Mouse (Mus musculus) spleen, embryonic (tissue): ENCODE measurements around the gene Vti1a.

Experiments
- CTCF ChIA-PET: fragments of 350-600 bp; sonication (Branson Sonifier 250); formaldehyde crosslinking; loops from one replicate; lab custom pipeline; 2022; lab: Charles Lee

Gene Vti1a

DNA sequence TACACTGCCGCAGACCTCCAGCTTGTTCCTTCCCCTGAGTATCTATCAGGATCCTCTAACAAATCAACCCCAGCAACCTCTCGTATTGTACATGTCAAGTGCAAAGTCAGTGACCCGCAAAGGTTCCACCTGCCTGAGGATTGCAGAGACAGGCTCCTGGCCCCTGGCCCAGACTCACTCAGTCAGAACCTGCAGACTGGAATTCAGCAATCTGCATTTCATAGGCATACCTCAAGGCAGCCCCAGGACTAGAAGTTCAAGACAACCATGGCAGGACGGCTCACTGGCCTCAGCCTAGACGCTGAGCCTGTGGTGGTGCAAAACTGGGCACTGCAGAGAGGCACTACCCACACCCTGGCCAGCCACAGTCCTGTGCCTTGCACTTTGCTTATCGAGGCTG is 264.6 kb downstream of the Vti1a start:
- CTCF ChIA-PET, result no interaction called here

DNA sequence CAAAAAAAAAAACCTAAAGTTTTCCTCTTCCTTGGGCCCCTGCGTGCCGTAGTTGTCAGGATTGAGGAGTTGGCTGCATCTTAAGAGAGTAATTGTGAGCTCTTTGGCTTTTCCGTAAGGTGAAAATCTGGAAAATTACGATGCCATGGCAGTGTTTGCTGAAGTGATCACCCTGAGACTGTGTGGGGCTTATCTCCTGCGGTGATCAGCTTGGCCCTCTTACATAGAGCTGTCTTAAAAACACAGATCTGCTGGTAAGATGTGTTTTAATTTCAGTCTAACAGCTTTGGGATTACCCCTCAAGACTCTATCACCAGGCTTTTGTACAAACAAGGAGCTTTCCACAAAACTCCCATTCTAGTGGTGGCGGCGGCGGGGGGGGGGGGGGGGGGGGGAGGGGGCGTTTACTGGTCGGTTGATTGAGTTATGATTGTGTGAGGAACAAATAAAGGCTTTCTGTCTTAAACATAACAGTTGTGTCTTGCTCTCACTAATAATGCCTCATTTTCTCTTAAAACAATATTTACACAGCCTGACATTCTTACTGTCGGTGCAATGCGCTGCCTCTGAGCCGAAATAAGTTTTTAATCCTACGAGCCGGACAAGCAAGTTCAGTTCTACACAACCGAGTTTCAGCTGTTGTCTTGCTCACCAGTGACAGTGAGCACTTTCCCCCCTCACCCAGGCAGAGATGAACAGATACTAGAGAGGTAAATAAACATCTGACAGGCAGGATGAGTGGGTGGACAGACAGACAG is 267.0 kb downstream of the Vti1a start:
- CTCF ChIA-PET, result no interaction called here

DNA sequence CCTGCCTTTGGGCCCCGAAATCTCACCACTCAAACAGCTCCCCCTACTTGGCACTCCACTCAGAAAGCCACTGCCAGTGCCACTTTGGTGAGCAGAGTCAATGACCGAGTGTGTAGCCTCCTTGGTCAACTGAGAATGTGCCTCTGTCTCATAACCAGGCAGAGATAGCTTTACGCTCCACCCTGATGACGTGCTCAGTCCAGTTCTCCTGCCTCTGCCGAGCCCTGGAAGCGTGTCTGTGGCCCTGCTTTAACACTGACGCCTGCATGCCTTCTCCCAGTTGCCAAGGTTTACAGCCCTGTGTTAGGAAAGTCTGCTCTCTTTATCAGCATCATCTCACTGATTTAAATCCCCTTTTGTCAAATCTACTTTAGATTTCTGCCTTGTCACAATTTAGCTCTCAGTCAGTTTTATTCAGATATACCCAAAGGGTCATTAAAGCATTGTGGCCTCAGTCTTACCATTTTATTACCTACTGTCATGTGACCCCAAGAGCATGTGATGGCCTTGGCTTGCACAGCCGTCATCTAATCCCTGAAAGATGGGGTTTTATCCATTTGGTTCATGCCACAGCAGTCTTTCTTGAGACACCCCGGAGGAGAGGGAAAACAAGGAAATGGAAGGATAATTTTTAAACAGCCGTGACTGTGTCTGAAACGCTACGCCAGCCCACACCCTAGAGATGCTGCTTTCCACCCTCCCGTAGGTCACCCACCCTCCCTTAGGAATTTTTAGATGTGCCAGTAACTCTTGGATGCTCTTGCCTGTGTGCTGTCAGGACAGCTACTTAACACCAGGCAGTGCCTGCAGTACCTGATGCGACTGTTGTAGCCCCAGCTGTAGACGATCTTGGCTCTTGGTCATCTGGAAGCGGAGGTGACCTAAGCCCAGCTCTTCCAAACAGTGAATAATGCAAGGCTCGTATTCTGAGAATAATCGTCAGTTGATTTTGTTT is 269.5 kb downstream of the Vti1a start:
- CTCF ChIA-PET, result no interaction called here

DNA sequence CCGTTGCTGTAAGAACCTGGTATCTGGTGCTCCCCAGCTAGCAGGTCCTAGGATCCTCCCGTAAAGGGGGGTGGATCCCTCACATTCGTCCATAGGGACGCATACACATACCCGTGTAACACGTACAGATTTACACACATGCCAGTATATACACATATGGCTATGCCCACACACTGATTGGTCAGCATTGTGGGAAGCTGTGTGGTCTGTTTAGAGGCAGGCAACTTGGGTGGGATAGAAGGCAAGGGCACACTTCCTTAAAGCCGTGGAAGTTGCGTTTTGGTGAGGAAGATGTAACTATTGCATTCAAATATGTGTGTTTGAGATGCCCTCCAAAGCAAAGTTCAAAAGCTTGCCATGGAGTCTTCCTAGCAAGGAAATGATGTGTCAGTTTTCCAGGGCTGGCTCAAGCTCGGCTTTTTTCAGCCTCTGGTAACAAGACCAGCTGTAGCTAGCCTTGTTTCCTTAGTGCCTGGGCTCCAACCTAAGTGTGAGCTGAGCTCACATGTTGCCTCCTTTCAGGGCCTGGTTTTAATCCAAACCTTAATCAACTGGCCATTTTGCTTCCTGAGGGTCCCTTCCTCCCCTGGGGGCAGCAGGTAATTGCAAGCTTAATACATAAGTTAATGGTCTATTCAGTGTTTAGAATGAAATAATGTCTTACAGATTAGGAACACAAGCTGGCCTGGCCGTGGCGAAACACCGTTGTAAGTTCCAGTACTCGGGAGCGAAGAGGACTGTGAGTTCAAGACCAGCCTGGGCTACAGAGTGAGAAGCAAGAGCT is 271.7 kb downstream of the Vti1a start:
- CTCF ChIA-PET, result no interaction called here

DNA sequence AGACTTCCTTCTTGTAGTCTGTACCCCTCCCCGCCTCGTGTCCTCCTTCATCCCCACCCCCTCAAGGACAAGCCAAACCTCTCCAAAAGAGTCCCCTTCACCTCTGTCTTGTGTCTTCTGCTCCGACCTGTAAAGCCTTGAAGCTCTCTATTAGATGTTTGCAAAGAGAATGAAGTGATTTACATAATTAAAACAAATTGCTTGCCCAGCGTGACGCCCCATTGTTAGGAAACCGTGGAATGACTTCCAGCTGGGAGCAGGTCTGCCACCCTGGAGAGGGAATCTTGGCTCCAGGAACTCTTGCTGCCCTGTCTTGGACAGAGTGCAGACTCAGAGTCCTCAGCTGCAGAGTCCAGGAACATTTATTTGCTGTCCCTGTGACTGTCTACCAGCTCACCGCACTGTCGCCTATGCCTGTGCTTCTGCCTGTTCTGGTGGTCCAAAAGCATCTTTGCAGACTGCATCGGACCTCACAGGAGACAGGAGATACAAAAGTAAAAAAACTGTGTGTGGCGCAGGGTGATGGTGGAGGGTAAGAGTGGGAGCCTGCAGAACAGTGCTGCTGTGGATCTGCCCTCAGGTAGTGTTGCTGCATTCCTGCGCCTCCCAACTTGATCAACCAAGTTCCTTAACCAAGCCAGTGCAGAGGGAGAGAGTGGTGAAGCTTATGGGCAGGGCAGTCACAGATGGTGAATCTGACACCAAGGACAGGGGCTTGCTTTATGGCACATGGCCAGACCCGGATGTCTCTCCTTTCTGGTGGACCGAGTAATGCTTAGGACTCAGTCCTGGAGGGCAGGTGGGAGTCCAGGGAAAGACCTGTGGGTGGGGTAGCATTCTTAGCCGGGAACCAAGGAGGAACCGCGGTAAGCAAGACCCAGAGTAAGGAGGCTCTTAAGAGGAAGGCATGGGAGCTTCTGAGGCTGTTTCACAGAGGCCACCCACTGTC is 273.1 kb downstream of the Vti1a start:
- CTCF ChIA-PET, result no interaction called here

DNA sequence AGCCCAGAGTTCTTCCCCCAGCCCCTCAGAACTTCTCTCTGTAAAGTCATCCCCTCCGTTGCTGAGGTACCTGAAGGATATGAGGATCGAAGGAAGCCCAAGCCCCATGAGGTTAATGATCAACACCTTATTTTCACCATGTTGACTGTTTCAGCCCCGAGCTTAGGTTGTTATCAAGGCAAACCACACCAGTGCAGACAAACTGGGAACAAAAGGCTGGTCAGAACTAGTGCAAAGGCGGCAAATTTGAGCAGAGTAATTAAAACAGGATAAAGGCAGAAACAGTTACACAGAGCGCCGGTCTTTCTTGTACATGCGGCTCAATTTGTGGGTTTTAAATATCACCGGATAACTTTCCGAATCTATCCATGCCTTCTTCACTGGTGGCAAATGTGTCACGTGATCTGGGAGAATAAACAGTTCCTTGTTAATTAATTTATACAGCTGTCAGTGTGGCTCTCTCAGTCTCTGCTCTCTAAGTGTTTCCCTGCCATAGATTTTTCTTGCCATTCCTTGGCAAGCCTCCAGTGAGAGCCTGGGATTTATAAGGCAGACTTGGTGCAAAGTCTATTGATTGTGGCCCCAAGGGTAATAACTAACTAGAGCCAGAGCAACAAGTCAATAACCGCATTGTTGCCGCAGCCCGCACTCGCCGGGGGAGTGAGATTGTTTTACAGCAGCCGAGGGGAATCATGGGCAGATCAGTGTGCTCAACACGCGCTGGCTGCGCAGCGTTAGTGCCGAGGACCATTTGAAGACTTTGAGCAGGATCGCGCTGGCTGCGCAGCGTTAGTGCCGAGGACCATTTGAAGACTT is 277.0 kb downstream of the Vti1a start:
- CTCF ChIA-PET, result no interaction called here

DNA sequence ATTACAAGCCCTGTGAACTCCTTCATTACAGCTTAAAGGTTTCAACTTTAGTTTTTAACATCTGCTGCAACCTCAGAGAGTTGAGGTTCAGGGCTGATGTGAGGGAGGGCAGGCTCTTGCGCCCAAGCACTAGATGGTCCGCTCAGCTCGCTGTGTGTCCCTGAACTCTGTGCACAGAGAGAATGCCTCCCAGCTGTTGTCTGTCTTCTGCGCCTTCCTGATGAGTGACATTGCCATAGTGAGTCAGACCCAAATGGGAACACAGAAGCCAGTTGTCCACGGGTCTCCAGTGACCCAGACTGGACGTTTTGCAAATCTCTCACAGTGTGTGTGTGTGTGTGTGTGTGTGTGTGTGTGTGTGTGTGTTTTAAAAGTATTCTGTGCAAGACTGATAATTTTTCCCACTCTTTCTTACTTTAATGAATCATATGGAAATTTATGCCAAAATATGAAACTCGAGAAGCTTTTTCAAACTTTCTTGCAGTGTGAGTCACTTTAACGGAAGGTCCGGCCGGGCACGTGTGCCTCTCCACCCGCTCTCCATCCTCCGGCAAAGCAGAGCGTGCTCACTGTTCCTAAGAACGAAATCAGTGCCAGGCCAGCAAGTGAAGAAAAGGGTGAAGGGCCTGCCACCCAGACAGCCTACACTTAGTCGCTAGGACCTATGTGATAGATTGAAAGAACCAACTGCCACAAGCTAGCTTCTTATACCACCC is 277.8 kb downstream of the Vti1a start:
- CTCF ChIA-PET, result no interaction called here

DNA sequence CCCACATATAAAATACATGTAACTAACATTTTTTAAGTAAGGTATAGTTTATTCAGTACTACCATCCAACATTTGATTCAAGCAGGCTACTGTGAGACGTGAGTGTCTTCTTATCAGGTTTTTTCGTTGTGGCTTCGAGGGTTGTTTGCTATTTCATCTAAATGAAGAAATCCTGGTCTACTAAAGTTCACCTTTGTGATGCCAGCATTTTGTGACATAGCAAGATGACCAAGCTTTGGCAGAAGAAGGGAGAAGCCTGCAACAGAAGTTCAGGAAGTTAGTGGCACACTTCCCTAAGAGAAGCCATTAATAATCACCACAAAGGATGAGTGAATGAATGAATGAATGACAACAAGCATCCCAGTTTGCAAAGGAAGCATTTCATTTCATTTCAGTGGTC is 278.4 kb downstream of the Vti1a start:
- CTCF ChIA-PET, result no interaction called here

DNA sequence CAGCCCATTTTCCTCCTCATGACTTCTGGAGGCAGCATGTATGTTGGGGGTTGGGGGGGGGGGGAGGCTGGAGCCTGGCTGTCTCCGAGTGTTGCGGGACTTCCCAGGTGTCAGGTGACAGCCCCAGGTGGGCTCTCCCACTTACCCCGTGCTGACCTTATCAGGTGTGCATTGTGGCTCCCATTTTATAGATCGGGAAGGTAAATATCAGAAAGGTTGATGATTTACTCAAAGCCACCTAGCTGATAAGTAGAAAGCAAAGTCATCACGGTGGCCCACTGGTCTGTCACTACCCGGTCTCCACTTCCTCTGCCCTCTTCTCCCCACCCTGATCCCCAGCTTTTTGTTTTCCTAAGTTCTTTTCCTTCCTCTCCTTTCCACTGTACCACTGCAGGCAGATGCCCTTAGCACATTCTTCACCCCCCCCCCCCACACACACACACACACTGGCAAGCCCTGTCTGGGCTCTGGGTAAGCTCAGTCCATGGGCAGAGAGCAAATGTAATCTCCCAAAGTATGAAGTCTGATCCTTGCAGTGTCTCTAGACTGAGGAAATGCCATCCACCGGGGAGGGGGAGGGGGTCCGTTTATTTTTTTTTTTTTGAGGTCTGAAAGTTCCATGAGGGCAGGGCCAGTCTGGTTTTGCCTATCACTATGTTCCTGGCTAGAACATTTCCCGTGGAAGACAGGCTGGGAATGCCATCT is 280.0 kb downstream of the Vti1a start:
- CTCF ChIA-PET, result interaction anchor here (0.6 kb wide), 1 partner anchor 243 kb away, joined by 8 read pairs; no protein-coding TSS in a partner anchor

DNA sequence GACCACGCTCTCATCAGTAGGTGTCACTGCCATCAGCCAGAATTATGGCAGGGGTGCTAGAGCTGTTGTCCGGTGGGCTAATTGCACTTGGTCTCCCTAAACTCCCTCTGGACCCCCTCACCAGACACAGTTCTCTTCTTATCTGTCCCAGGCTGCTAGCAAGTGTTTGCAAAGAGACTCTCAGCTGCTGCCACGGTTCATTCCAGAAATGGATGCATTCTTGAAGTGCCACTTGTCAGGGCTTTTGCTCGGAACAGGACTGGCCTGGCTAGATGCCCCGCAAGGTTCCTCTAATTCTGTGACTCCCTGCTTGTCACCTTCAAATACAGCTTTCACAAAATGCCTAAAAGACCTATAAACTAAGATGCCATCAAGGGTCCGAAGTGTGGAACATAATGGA is 280.7 kb downstream of the Vti1a start:
- CTCF ChIA-PET, result no interaction called here

DNA sequence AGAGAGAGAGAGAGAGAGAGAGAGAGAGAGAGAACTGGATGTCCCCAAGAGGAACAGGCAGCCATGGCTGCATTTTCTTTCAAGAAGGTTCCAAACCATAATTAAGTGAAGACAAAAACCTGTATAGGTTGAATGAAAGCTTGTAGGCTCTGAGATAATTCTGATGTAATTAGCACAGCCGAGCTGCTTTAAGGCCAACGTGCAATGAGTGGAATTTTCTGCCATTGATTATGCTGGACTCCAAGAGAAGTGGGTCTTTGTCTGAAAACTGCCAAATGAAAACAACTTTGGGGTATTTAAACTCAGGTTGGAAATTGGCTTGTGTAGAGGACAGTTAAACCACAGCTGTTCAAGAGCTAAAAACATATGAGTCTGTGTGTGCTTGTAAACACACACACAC is 281.2 kb downstream of the Vti1a start:
- CTCF ChIA-PET, result no interaction called here

DNA sequence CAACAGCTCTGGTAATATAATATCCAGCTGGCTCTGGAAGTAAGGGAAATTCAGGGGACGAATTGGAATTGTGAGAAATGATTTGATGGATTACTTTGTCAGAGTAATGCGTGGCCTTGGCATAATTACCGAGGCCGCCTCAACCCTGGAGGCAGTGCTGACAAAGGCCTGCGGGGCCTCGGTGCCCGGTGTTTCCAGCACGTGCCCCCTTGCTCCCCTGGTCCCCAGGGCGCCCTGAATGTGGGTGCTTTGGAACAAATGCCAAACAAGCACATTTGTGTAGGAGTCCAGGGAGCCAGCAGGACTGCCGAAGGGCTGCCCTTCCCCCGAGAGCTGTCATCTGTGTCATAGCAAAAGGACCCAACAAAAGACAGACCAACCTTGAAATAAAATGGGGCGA is 281.9 kb downstream of the Vti1a start:
- CTCF ChIA-PET, result interaction anchor here (0.5 to 0.6 kb wide), 2 partner anchors 22 to 108 kb away, joined by 9 to 18 read pairs; no protein-coding TSS in a partner anchor

DNA sequence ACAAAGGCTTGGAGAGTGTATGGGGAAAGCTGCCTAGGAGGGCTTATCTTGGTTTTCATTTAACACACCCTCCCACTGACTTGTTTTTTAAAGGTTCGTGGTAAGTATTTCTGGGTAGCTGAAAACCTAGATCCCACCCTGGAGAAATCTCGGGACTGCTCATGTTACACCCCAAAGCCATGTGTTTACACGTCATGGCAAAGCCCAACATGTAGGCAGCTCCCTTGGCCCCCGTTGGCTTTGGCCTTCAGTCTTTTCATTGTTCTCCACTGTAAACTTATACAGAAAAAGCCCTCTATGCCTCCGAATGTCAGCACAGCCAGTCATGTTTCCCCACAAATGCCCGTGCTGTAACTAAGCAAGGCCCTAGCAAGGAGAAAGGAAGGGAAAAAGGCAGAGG is 283.0 kb downstream of the Vti1a start:
- CTCF ChIA-PET, result no interaction called here

DNA sequence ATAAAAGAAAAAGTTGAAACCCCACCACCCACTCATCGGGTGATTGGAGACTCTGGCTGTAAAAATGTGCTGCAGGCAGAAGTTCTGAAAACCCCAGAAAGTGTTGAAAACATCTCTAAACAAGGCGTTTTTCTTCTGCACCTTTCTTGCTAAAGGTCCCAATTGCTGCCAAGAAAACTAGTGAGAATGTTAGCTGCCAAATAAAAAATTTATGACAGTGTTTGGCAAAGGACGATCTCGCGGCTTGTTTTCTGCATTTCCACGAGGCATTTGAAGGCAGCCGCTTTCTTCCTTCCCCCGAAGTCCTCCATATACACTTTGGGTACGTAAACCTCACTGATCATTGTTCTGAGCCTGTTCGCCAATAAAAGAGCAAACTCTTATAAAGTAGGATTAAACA is 291.6 kb downstream of the Vti1a start:
- CTCF ChIA-PET, result no interaction called here

DNA sequence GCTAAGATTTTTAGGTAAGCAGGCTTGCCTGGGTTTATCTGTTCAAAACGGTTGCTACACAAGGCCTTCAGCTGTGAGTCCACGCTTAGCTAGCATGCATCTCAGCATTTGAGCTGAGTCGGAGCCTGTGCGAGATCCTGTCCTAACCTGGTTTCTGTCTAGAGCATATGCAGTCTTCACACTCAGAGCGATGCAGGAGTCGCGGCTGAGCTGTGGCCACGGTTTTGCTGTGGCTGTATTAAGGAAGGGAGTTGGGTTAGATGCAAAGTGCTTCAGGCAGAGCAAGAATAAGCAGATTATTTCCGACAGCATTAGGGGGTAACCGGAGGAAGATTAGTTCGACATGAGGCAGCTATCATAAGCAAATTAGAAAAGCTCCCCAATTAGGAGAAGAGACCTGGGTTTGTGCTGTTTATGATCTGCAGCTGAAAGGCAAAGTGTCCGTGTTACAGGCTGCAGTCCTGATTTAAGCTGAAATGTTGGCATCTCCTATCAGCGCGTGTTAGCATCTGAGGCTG is 292.8 kb downstream of the Vti1a start:
- CTCF ChIA-PET, result no interaction called here

DNA sequence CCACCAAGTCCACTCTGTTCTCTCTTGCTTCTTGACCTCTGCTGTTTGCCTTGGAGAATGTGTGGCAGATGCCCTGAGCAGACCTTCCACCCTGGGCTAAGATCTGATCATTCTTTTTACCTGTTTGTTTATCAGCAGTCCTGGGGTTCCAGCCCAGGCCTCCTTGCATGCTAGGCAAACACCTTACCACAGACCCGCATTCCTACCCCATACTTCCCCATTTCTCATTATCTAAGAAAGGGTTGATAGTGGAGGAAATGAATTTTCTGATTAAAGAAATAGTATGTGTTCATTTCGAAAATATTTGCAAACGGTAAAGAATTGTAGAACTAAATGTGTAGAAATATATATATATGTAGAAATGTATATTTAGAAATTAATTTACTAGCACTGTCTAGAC is 293.7 kb downstream of the Vti1a start:
- CTCF ChIA-PET, result no interaction called here

DNA sequence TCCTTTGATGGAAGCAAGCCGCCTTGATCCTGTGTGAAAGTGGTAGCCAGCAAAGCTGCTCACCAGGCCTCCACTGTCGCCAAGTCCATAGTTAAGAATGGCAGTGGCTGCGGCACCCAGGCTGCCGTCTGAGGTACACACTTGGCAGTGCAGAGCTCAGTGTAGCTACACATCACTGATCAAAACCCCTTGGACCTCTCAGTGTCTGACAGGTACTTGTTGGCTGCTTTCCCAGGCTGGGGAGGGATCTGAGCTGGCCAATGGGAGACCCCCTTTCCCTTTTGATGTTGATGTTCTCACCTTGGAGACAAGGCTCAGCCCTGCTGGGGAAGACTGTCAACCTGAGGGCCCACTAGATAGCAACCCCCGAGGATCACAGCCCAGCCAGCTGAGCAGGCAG is 299.6 kb downstream of the Vti1a start:
- CTCF ChIA-PET, result no interaction called here

DNA sequence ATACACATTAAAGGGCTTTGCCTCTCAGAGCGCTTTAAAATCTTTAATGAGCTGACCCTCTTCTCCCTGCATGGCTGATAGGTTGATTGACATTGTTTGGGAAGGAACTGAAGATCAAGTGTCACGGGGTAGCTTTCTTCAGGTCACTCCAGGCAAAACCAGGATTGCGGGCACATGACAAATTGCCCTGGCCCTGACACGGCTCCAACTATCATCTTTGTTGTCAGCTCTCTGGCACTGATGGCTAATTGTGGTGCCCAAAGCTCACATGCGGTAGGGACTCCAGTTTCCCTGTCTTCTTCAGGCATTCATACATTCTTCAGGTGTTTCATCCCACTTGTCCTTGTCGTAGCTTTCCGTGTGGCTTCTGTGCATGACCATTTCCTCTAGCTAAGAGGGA is 300.2 kb downstream of the Vti1a start:
- CTCF ChIA-PET, result no interaction called here
